ENCODE assay signal across 8 mouse cellular contexts in genomic region chr8:110618391-110619207, GRCm38 (mm10). TPM values are rescaled to one million over a fixed set of nuclear protein-coding genes. Genes with fewer than 3 reads are reported as not detected.
A peak's percentile ranks its signal among the peaks of the same experiment; 100 is the strongest.
DNase-seq lines count a peak whose midpoint lies in the region; ATAC-seq lines count a peak whose summit lies in the region.

Gene Vac14 (plus strand): TSS chr8:110618585.

- H3K9me3 ChIP-seq in lung, embryonic 16.5 days (ENCODE audit: control insufficient read depth, low read length), result no peaks in the 10 kb centered on the region

- ATAC-seq in hematopoietic stem cell, adult 5-6 weeks (replicated peaks in 1 of 2; ENCODE audit: insufficient read depth in 1 of 2, low FRiP score in 2 of 2, low TSS enrichment in 1 of 2, low read depth in 1 of 2, poor library complexity in 2 of 2, severe bottlenecking in 2 of 2), result peak; percentile 96 to 97
- ATAC-seq in lung, embryonic 16.5 days (ENCODE audit: low read depth), result peak; percentile 97

- H3K4me1 ChIP-seq in lung, embryonic 16.5 days (replicated peaks; ENCODE audit: control insufficient read depth, insufficient read depth, low read length), result peaks cover 8% of the 10 kb centered on the region

- under 1% methylated on average over 66 of the region's 67 CpGs for WGBS in lung, embryonic 16.5 days

- H3K9ac ChIP-seq in lung, embryonic 16.5 days (ENCODE audit: low read length), result peak within 1 kb of the TSS; percentile 80

- H3K27me3 ChIP-seq in lung, embryonic 16.5 days (ENCODE audit: control insufficient read depth, insufficient read depth, low read depth, low read length), result no peaks in the 10 kb centered on the region; the same call in 1 of the 2 replicates

- peak within 1 kb of the TSS; percentile 90 for H3K4me2 ChIP-seq in lung, embryonic 16.5 days (ENCODE audit: low read depth, low read length)

- H3K36me3 ChIP-seq in lung, embryonic 16.5 days (ENCODE audit: control insufficient read depth, insufficient read depth, low read length), result no peaks in the 10 kb centered on the region

- H3K4me3 ChIP-seq in lung, embryonic 16.5 days (ENCODE audit: low read length), result peak within 1 kb of the TSS; percentile 98

- no peak within 1 kb of the TSS for H3K27ac ChIP-seq in lung, embryonic 16.5 days (ENCODE audit: low read length)

- peak; percentile 78 for DNase-seq in MEL-GATA-1-ER (ENCODE audit: extremely low read depth, low read depth)
- peak; percentile 98 for DNase-seq in cerebellum, adult 8-10 months
- peak; percentile 92 for DNase-seq in forelimb bud, embryonic 11.5 days (ENCODE audit: low read depth, low spot score)
- peak; percentile 92 for DNase-seq in layer of hippocampus, adult 9-10 months (ENCODE audit: low spot score)
- peak; percentile 90 for DNase-seq in ovary, postnatal 10 days (ENCODE audit: low spot score)
- DNase-seq in thymus, postnatal 10 days (ENCODE audit: low spot score in 2 of 2), result peak; percentile 98 to 99

RNA-seq across cellular contexts. Expression of gene Vac14, which starts in this region (rescaled TPM):
- 13.6 and 17.3 TPM in 2 replicates for total RNA-seq in hematopoietic stem cell, adult 5-6 weeks (2017)
- polyA plus RNA-seq in lung, embryonic 16.5 days (2015; fragmentation: Nextera tagmentation; extraction: Ambion mirVana), result 14.0 and 16.5 TPM in 2 replicates
